Mouse (Mus musculus): ENCODE measurements around the gene Naxd. TPM values are rescaled to one million over a fixed set of nuclear protein-coding genes. Genes with fewer than 3 reads are reported as not detected.
"Not testable (repeated sequence)": the region's sequence is repeated elsewhere in the genome, so short reads cannot be mapped to it uniquely, and the experiment has no call there.

Naxd gene
- polyA plus RNA-seq, 1 experiment from 2014 or later: 95.1 TPM

DNA sequence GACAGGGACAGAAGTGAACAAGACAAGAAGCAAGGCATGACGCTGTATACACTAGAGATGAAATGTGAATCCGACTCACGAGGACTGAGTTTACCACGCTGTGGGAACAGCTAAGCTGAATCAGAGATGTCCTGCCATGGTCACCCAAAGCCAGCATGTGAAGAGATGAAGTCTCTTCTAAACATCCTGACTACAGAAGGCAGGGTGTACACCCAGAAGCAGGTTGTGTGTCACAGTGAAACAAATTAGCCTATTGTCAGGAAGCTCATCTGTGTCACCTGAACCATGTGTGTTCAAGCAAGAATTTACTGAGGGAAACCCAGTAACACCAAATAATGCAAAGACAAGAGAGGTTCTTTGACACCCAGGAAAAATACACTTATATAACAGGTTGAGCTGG is 31.7 kb upstream of the Naxd start:
- no peaks in the 10 kb centered on the region for H3K9me3 ChIP-seq (ENCODE audit: control insufficient read depth, low read length)
- no peaks in the 10 kb centered on the region; the same call in 1 of the 2 replicates for H3K4me1 ChIP-seq (ENCODE audit: control insufficient read depth, insufficient read depth, low read length)

DNA sequence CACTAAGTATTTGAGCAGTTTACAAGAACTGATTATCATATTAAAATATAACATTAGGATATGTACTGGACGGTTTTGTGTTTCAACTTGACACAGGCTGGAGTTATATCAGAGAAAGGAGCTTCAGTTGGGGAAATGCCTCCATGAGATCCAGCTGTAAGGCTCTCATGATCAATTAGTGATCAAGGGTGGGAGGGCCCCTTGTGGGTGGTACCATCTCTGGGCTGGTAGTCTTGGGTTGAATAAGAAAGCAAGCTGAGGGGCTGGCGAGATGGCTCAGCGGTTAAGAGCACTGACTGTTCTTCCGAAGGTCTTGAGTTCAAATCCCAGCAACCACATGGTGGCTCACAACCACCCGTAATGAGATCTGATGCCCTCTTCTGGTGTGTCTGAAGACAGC is 30.8 kb upstream of the Naxd start:
- not testable (repeated sequence) for H3K27ac ChIP-seq (replicated peaks; ENCODE audit: low read depth, low read length); DNase-seq (ENCODE audit: low spot score)
- 78% methylated on average over 4 of the region's 5 CpGs for WGBS

More for the DNA sequence above, 31.7 kb upstream of the Naxd start:
- H3K36me3 ChIP-seq (ENCODE audit: control insufficient read depth, insufficient read depth, low read length): no peaks in the 10 kb centered on the region
- no peak overlapping the region for H3K4me3 ChIP-seq (ENCODE audit: low read depth, low read length)
- H3K27ac ChIP-seq (replicated peaks; ENCODE audit: low read depth, low read length): no peak overlapping the region
- no peak for ATAC-seq (ENCODE audit: low read depth)
- no peaks in the 10 kb centered on the region for H3K27me3 ChIP-seq (replicated peaks; ENCODE audit: control insufficient read depth, insufficient read depth, low read length)
- H3K9ac ChIP-seq (ENCODE audit: low read depth, low read length): no peak overlapping the region
- 85% methylated on average over 4 of the region's 4 CpGs for WGBS
- no peak overlapping the region for H3K4me2 ChIP-seq (ENCODE audit: low read depth, low read length)
- DNase-seq (ENCODE audit: low spot score): no peak

GRCm38 (mm10) chr8:11469095-11469494 is 28.2 kb upstream of the Naxd start:
- H3K27me3 ChIP-seq (replicated peaks; ENCODE audit: control insufficient read depth, insufficient read depth, low read length): peaks cover 6% of the 10 kb centered on the region
- no peak overlapping the region for H3K9ac ChIP-seq (ENCODE audit: low read depth, low read length)
- H3K9me3 ChIP-seq (ENCODE audit: control insufficient read depth, low read length): no peaks in the 10 kb centered on the region
- ATAC-seq (ENCODE audit: low read depth) (no peak), DNase-seq (ENCODE audit: low spot score) (peak; percentile 53)
- 6% methylated on average over 3 of the region's 3 CpGs for WGBS
- no peak overlapping the region for H3K4me3 ChIP-seq (ENCODE audit: low read depth, low read length)
- no peaks in the 10 kb centered on the region for H3K36me3 ChIP-seq (ENCODE audit: control insufficient read depth, insufficient read depth, low read length)
- H3K27ac ChIP-seq (replicated peaks; ENCODE audit: low read depth, low read length): no peak overlapping the region
- H3K4me2 ChIP-seq (ENCODE audit: low read depth, low read length): no peak overlapping the region
- no peaks in the 10 kb centered on the region for H3K4me1 ChIP-seq (ENCODE audit: control insufficient read depth, insufficient read depth, low read length)

More for the DNA sequence above, 30.8 kb upstream of the Naxd start:
- H3K9ac ChIP-seq (ENCODE audit: low read depth, low read length); H3K36me3 ChIP-seq (ENCODE audit: control insufficient read depth, insufficient read depth, low read length); H3K4me1 ChIP-seq (ENCODE audit: control insufficient read depth, insufficient read depth, low read length); ATAC-seq (ENCODE audit: low read depth); H3K27me3 ChIP-seq (replicated peaks; ENCODE audit: control insufficient read depth, insufficient read depth, low read length); H3K4me3 ChIP-seq (ENCODE audit: low read depth, low read length); H3K9me3 ChIP-seq (ENCODE audit: control insufficient read depth, low read length); H3K4me2 ChIP-seq (ENCODE audit: low read depth, low read length): not testable (repeated sequence)

GRCm38 (mm10) chr8:11470694-11471093 is 26.6 kb upstream of the Naxd start:
- Histone ChIP-seq H3K36me3 (ENCODE audit: control insufficient read depth, insufficient read depth, low read length) (no peaks in the 10 kb centered on the region), H3K4me2 (ENCODE audit: low read depth, low read length) (no peak overlapping the region), H3K4me1 (ENCODE audit: control insufficient read depth, insufficient read depth, low read length) (no peaks in the 10 kb centered on the region), H3K9ac (ENCODE audit: low read depth, low read length) (no peak overlapping the region), H3K9me3 (ENCODE audit: control insufficient read depth, low read length) (no peaks in the 10 kb centered on the region), H3K4me3 (ENCODE audit: low read depth, low read length) (no peak overlapping the region), H3K27ac (replicated peaks; ENCODE audit: low read depth, low read length) (no peak overlapping the region), H3K27me3 (replicated peaks; ENCODE audit: control insufficient read depth, insufficient read depth, low read length) (peaks cover 21% of the 10 kb centered on the region)
- ATAC-seq (ENCODE audit: low read depth): no peak
- WGBS: 71% methylated on average over 7 of the region's 7 CpGs
- no peak for DNase-seq (ENCODE audit: low spot score)

DNA sequence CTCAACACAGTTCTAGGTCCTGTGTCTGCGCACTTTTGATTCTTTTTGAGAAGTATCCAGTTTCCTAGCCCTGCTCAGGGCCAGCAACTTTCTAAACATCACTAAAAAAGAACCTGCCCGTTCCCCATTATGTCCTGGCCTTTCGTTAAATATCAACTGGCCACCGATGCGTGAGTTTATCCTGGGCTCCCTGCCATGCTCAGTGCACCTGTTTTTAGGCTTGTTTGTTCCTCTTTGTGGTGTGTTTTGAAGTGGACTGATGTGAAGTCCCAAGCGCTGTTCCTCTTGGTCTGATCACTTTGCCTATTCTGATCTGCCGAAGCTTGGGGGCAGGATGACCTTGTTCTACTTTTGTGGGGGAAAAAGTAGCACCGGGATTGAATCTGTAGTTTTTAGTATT is 26.0 kb upstream of the Naxd start:
- no peak overlapping the region for H3K9ac ChIP-seq (ENCODE audit: low read depth, low read length)
- 45% methylated on average over 8 of the region's 8 CpGs for WGBS
- no peak for ATAC-seq (ENCODE audit: low read depth)
- peaks cover 1% of the 10 kb centered on the region; the same call in 1 of the 2 replicates for H3K4me1 ChIP-seq (ENCODE audit: control insufficient read depth, insufficient read depth, low read length)
- H3K9me3 ChIP-seq (ENCODE audit: control insufficient read depth, low read length): no peaks in the 10 kb centered on the region
- no peak overlapping the region for H3K27ac ChIP-seq (replicated peaks; ENCODE audit: low read depth, low read length)
- DNase-seq (ENCODE audit: low spot score): no peak
- no peaks in the 10 kb centered on the region for H3K36me3 ChIP-seq (ENCODE audit: control insufficient read depth, insufficient read depth, low read length)
- peaks cover 27% of the 10 kb centered on the region for H3K27me3 ChIP-seq (replicated peaks; ENCODE audit: control insufficient read depth, insufficient read depth, low read length)
- H3K4me2 ChIP-seq (ENCODE audit: low read depth, low read length): no peak overlapping the region
- no peak overlapping the region for H3K4me3 ChIP-seq (ENCODE audit: low read depth, low read length)

DNA sequence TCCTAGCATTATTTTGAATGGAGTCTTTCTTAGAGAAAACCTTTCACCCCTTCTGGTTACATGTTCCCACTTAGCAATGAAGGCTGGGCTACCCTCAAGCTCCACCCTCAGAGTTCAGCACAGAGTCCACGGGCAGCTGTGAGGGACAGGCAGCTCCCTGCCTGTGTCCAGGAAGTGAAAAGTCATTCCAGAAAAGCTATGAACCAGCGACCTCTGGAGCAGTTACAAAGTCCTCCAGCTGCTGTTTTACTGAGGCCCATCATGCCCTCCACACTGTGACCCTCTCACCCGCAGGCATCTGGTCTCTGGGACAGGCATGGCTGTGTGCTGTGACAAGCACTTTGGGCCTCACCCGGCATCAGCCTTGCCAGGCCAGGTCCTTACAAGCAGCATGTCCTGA is 24.2 kb upstream of the Naxd start:
- no peak overlapping the region for H3K4me3 ChIP-seq (ENCODE audit: low read depth, low read length)
- H3K4me2 ChIP-seq (ENCODE audit: low read depth, low read length): no peak overlapping the region
- peaks cover 6% of the 10 kb centered on the region; the same call in 1 of the 2 replicates for H3K4me1 ChIP-seq (ENCODE audit: control insufficient read depth, insufficient read depth, low read length)
- no peaks in the 10 kb centered on the region for H3K36me3 ChIP-seq (ENCODE audit: control insufficient read depth, insufficient read depth, low read length)
- no peaks in the 10 kb centered on the region for H3K9me3 ChIP-seq (ENCODE audit: control insufficient read depth, low read length)
- DNase-seq (ENCODE audit: low spot score): no peak
- H3K27me3 ChIP-seq (replicated peaks; ENCODE audit: control insufficient read depth, insufficient read depth, low read length): peaks cover 43% of the 10 kb centered on the region
- H3K9ac ChIP-seq (ENCODE audit: low read depth, low read length): no peak overlapping the region
- no peak for ATAC-seq (ENCODE audit: low read depth)
- H3K27ac ChIP-seq (replicated peaks; ENCODE audit: low read depth, low read length): no peak overlapping the region
- WGBS: 37% methylated on average over 4 of the region's 4 CpGs

DNA sequence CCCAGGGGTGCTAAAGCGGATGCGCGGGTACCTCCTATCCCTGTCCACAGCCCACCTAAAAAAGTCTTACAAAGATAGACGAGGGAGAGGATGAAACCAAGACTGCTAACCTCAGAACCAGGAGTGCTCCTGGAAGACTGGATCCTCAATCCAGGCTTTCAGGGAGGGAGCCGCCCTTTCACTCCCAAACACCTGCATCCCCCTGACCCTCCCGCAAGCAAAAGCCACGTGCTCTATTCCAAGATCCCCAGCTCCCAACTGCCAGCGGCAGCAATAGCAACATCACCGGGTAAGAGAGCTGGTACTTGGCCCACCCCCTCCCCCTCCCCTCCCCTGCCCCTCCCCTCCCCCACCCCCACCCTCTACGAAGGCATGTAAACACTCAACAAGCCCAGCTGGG is 21.9 kb upstream of the Naxd start:
- DNase-seq (ENCODE audit: low spot score): no peak
- Histone ChIP-seq H3K27ac (replicated peaks; ENCODE audit: low read depth, low read length) (no peak overlapping the region), H3K27me3 (replicated peaks; ENCODE audit: control insufficient read depth, insufficient read depth, low read length) (peaks cover 67% of the 10 kb centered on the region), H3K4me2 (ENCODE audit: low read depth, low read length) (no peak overlapping the region), H3K4me1 (ENCODE audit: control insufficient read depth, insufficient read depth, low read length) (peaks cover 6% of the 10 kb centered on the region; the same call in 1 of the 2 replicates), H3K36me3 (ENCODE audit: control insufficient read depth, insufficient read depth, low read length) (no peaks in the 10 kb centered on the region), H3K9me3 (ENCODE audit: control insufficient read depth, low read length) (no peaks in the 10 kb centered on the region), H3K4me3 (ENCODE audit: low read depth, low read length) (no peak overlapping the region), H3K9ac (ENCODE audit: low read depth, low read length) (no peak overlapping the region)
- WGBS: 3% methylated on average over 6 of the region's 10 CpGs
- no peak for ATAC-seq (ENCODE audit: low read depth)

GRCm38 (mm10) chr8:11475876-11476275 is 21.4 kb upstream of the Naxd start:
- DNase-seq (ENCODE audit: low spot score) (no peak), ATAC-seq (ENCODE audit: low read depth) (no peak)
- Histone ChIP-seq H3K4me2 (ENCODE audit: low read depth, low read length) (no peak overlapping the region), H3K9ac (ENCODE audit: low read depth, low read length) (no peak overlapping the region), H3K36me3 (ENCODE audit: control insufficient read depth, insufficient read depth, low read length) (no peaks in the 10 kb centered on the region), H3K4me1 (ENCODE audit: control insufficient read depth, insufficient read depth, low read length) (peaks cover 6% of the 10 kb centered on the region; the same call in 1 of the 2 replicates), H3K27me3 (replicated peaks; ENCODE audit: control insufficient read depth, insufficient read depth, low read length) (peaks cover 71% of the 10 kb centered on the region), H3K9me3 (ENCODE audit: control insufficient read depth, low read length) (no peaks in the 10 kb centered on the region), H3K27ac (replicated peaks; ENCODE audit: low read depth, low read length) (no peak overlapping the region), H3K4me3 (ENCODE audit: low read depth, low read length) (no peak overlapping the region)
- 23% methylated on average over 2 of the region's 2 CpGs for WGBS

Measured in embryonic facial prominence, embryonic 14.5 days (tissue).